Mouse (Mus musculus): ENCODE measurements at regions not wholly inside any gene's neighbourhood (a gene's known extent, or its start where the extent isn't known, plus 50 kb on each side); places are given as distances from the start of the nearest gene placed in this dataset.

- Histone ChIP-seq H3K9me3 (no peaks in the 10 kb centered on the region), H3K4me3 (replicated peaks) (no peak overlapping the region), H3K9ac (no peak overlapping the region), H3K4me1 (peaks cover 43% of the 10 kb centered on the region), H3K36me3 (replicated peaks) (no peaks in the 10 kb centered on the region), H3K27me3 (peaks cover 10% of the 10 kb centered on the region; the same call in 1 of the 2 replicates), H3K4me2 (peak overlapping the region; percentile 24), H3K27ac (0 out of 2 replicates have a peak overlapping the region, but pooled peaks have one; percentile 13)
- peak; percentile 50 for ATAC-seq (ENCODE audit: low FRiP score)
- WGBS: 21% methylated on average over 14 of the region's 14 CpGs
Measured at GRCm38 (mm10) chr1:42629465-42630261, 65.9 kb upstream of the Pou3f3 start.

DNA sequence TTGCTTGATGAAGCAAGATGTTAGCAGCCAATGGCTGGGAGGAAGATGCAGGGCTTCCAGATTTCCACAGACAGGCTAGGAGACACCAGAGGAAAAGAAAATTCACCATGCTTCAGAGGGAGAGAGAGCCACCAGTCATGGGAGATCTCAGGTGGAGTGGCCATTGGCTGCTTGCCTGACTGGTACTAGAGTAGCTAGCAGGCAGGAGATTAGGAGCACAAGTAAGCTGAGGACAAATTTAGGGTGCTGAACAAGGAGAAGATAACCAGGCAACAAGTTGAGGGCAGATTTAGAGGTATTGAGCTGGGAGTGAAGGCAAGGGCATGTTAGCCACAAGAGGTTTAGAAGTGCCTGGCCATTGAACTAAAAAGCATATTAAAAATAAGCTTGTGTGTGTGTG is 63.3 kb upstream of the Pou3f3 start:
- Histone ChIP-seq H3K36me3 (replicated peaks) (no peaks in the 10 kb centered on the region), H3K27ac (no peak overlapping the region), H3K9ac (no peak overlapping the region), H3K4me2 (no peak overlapping the region), H3K4me3 (replicated peaks) (no peak overlapping the region), H3K27me3 (peaks cover 6% of the 10 kb centered on the region; the same call in 1 of the 2 replicates), H3K9me3 (no peaks in the 10 kb centered on the region), H3K4me1 (peaks cover 34% of the 10 kb centered on the region)
- no peak for ATAC-seq (ENCODE audit: low FRiP score)

DNA sequence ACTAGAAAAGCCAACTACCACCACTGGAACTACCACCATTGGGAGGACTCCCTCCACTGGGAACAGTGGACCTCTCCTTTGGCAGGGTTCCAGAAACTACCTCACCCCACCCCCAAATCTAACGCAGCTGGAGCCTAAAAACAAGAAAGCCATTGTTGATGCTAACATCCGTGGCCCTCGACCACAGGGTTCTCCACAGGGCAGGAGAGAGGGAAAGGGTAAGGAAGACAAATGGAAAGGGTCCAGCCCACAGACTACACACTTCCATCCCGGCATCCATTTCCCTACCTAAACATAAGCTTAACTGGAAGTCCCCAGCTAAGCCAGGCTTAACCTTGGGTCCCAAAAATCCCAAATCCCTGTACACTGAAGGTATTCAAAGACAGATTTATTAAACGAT is 59.0 kb upstream of the Pou3f3 start:
- Histone ChIP-seq H3K4me2 (no peak overlapping the region), H3K4me3 (replicated peaks) (no peak overlapping the region), H3K27ac (no peak overlapping the region), H3K9me3 (no peaks in the 10 kb centered on the region), H3K27me3 (no peaks in the 10 kb centered on the region), H3K4me1 (peaks cover 20% of the 10 kb centered on the region), H3K36me3 (replicated peaks) (no peaks in the 10 kb centered on the region), H3K9ac (no peak overlapping the region)
- no peak for ATAC-seq (ENCODE audit: low FRiP score)
- 38% methylated on average over 5 of the region's 5 CpGs for WGBS

Measured in forebrain, embryonic 12.5 days (tissue).